Mouse (Mus musculus): ENCODE data around the gene Gm3696. TPM values are rescaled to one million over a fixed set of nuclear protein-coding genes. Genes with fewer than 3 reads are reported as not detected.

Gm3696 gene
- polyA plus RNA-seq (2012; ENCODE audit: low replicate concordance), result not detected in 2 replicates

GRCm38 (mm10) chr14:7100521-7100920 lies at the start of gene Gm3696:
Gene Gm3696 (minus strand): TSS chr14:7100621.

DNA sequence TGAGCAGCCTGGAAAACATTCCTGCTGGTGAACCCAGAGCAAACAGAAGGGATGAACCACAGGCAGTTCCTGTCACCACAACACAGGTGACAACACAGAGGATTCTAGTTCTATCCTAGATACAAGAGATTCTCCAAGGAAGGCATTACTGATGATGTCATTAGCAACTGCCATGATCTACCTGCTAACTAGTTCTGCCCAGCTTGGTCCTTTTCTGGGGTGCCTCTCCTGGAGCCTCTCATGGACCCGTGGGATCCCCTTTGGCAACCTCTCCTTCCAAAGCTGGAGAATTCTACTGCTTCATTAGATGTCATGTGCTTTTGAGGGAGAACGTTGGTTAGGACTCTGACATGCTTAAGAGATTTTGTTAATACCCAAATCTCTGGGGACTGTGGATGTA lies 24.9 kb upstream of the Gm3696 start, which contains the start of gene Gm6676:
Gene Gm6676, minus strand, starts transcription at position 101 of the 400 bp plus-strand sequence.

DNA sequence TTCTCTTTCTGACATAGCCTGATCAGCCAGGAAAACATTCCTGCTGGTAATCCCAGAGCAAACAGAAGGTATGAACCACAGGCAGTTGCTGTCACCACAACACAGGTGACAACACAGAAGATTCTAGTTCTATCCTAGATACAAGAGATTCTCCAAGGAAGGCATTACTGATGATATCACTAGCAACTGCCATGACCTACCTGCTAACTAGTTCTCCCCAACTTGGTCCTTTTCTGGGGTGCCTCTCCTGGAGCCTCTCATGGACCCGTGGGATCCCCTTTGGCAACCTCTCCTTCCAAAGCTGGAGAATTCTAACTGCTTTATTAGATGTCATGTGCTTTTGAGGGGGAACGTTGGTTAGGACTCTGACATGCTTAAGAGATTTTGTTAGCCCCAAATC lies 55.6 kb downstream of the Gm3696 start, which contains the start of gene Gm3685:
Gene Gm3685, minus strand, starts transcription at position 101 of the 400 bp plus-strand sequence.

Other genes starting within 250 kb of the Gm3696 start
- not detected in 2 replicates for gene Gm3667, start 210.7 kb downstream of the Gm3696 start, polyA plus RNA-seq (2012; ENCODE audit: low replicate concordance)
- not detected in 2 replicates for gene Gm6356, start 126.8 kb downstream of the Gm3696 start, polyA plus RNA-seq (2012; ENCODE audit: low replicate concordance)
- not detected in 2 replicates for gene Gm10406, start 73.2 kb downstream of the Gm3696 start, polyA plus RNA-seq (2012; ENCODE audit: low replicate concordance)
- not detected in 2 replicates for gene Gm3685, start 55.7 kb downstream of the Gm3696 start, polyA plus RNA-seq (2012; ENCODE audit: low replicate concordance)
- gene Gm6676, start 24.8 kb upstream of the Gm3696 start, polyA plus RNA-seq (2012; ENCODE audit: low replicate concordance), result not detected in 2 replicates
- not detected in 2 replicates for gene Gm3512, start 73.9 kb upstream of the Gm3696 start, polyA plus RNA-seq (2012; ENCODE audit: low replicate concordance)
- not detected in 2 replicates for gene Gm16434, start 93.9 kb upstream of the Gm3696 start, polyA plus RNA-seq (2012; ENCODE audit: low replicate concordance)
- gene Gm3727, start 164.1 kb upstream of the Gm3696 start, polyA plus RNA-seq (2012; ENCODE audit: low replicate concordance), result not detected in 2 replicates
- gene Gm3739, start 214.4 kb upstream of the Gm3696 start, polyA plus RNA-seq (2012; ENCODE audit: low replicate concordance), result 0.13 TPM in 1 of 2 replicates, not detected in the other
- not detected in 2 replicates for gene Gm5797, start 231.8 kb upstream of the Gm3696 start, polyA plus RNA-seq (2012; ENCODE audit: low replicate concordance)

Data from hematopoietic multipotent progenitor cell, adult 10-12 weeks (in vitro differentiated cells).